18 mouse cellular contexts compared by ENCODE assay signal in the genomic region with DNA sequence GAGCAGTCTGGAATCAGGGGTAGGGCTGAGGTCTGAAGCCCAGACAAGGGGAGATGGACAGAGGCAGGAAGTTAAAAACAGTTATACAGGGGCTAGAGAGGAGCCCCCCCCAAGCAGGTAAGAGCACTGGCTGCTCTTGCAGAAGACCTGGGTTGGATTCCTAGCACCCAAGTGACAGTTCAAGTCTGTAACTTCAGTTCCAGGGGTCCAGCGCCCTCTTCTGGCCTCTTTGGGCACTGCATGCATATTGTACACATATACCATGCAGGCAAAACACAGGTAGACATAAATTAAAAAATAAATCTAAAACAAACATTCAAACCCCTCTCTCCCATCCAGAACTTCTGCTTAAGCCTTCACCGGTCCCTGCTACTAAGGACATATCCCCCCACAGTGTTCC. TPM values are rescaled to one million over a fixed set of nuclear protein-coding genes. Genes with fewer than 3 reads are reported as not detected.
DNase-seq lines count a peak whose midpoint lies in the region; ATAC-seq and TF ChIP-seq lines count a peak whose summit lies in the region.
"Had no signal": no experiment of that assay in that cellular context is flagged by ENCODE, and none has a peak within 500 bp of the region (broad histone marks: within the 10 kb centered on the region; RNA-seq: fewer than 3 reads in every experiment).

No protein-coding gene starts in this region.

- no peak overlapping the region for H3K4me2 ChIP-seq in kidney, embryonic 15.5 days
- H3K4me2 ChIP-seq: heart, embryonic 15.5 days; limb, embryonic 13.5 days; midbrain, embryonic 13.5 days had no signal

- H3K9ac ChIP-seq in kidney, embryonic 15.5 days = no peak overlapping the region
- H3K9ac ChIP-seq: heart, embryonic 15.5 days; limb, embryonic 13.5 days had no signal

- no peaks in the 10 kb centered on the region for H3K36me3 ChIP-seq in kidney, embryonic 15.5 days
- no peaks in the 10 kb centered on the region for H3K36me3 ChIP-seq in testis, adult 2 months (ENCODE audit: control insufficient read depth, insufficient read depth, low read length)
- H3K36me3 ChIP-seq: heart, embryonic 15.5 days; midbrain, embryonic 13.5 days had no signal

- H3K9me3 ChIP-seq in kidney, embryonic 15.5 days (replicated peaks) = peaks cover 4% of the 10 kb centered on the region; the same call in 1 of the 2 replicates
- H3K9me3 ChIP-seq: heart, embryonic 15.5 days had no signal

- DNase-seq in CD4-positive, CD25-positive, alpha-beta regulatory T cell, adult 2 months (ENCODE audit: low read depth, low spot score) = peak; percentile 45
- peak; percentile 52 for DNase-seq in kidney, postnatal 10 days
- DNase-seq in testis, postnatal 10 days (ENCODE audit: low spot score) = no peak
- DNase-seq in testis, postnatal 14 days (ENCODE audit: low spot score) = peak; percentile 65
- DNase-seq in urinary bladder, postnatal 25 days (ENCODE audit: low spot score) = no peak
- DNase-seq: cerebellum, adult 8-10 months; layer of hippocampus, postnatal 36 days; lung, postnatal 4 days; thymus, postnatal 4 days had no signal

- TF ChIP-seq CTCF in testis, adult 2 months (IDR thresholded peaks at IDR 0.05; ENCODE audit: control insufficient read depth, insufficient read depth, insufficient replicate concordance, low read depth, low read length) = peak; percentile 79; the same call in 1 of the 2 replicates

- no peak for TF ChIP-seq POLR2A in testis, adult 2 months (IDR thresholded peaks at IDR 0.05; ENCODE audit: control insufficient read depth, low read depth, low read length)

- no peak for ATAC-seq in CD4-positive, CD25-positive, alpha-beta regulatory T cell, adult 4 months
- no peak for ATAC-seq in kidney, embryonic 15.5 days (replicated peaks; ENCODE audit: low FRiP score)
- ATAC-seq: activated CD4-positive, CD25-positive, alpha-beta regulatory T cell, adult 4 months; forebrain, embryonic 16.5 days; hindbrain, embryonic 16.5 days had no signal

- no peak overlapping the region for H3K4me3 ChIP-seq in kidney, embryonic 15.5 days (replicated peaks)
- no peak overlapping the region for H3K4me3 ChIP-seq in testis, adult 2 months (ENCODE audit: control insufficient read depth, low read depth, low read length)
- H3K4me3 ChIP-seq: heart, embryonic 15.5 days; limb, embryonic 13.5 days; midbrain, embryonic 13.5 days had no signal

- H3K27me3 ChIP-seq in kidney, embryonic 15.5 days = no peaks in the 10 kb centered on the region
- no peaks in the 10 kb centered on the region for H3K27me3 ChIP-seq in testis, adult 2 months (ENCODE audit: control insufficient read depth, insufficient read depth, low read length)
- H3K27me3 ChIP-seq: heart, embryonic 15.5 days; limb, embryonic 13.5 days; midbrain, embryonic 13.5 days had no signal

- no peak overlapping the region for H3K27ac ChIP-seq in kidney, embryonic 15.5 days
- no peak overlapping the region for H3K27ac ChIP-seq in testis, adult 2 months (ENCODE audit: control insufficient read depth, insufficient read depth, low read depth, low read length)
- H3K27ac ChIP-seq: heart, embryonic 15.5 days; midbrain, embryonic 13.5 days had no signal

- WGBS in kidney, embryonic 15.5 days = 65% methylated on average over 2 of the region's 2 CpGs

- peaks cover 26% of the 10 kb centered on the region for H3K4me1 ChIP-seq in kidney, embryonic 15.5 days
- no peaks in the 10 kb centered on the region; the same call in 1 of the 2 replicates for H3K4me1 ChIP-seq in testis, adult 2 months (ENCODE audit: control insufficient read depth, insufficient read depth, low read length)

RNA-seq across cellular contexts. Expression of gene Ripor3, which starts 6.0 kb away (rescaled TPM):
- polyA plus RNA-seq in CD4-positive, CD25-positive, alpha-beta regulatory T cell, adult 4 months (2017; shearing (Covaris generic)) = under 1 TPM; 0.17 to 0.63 TPM
- 1.6 and 1.9 TPM in 2 replicates for polyA plus RNA-seq in kidney, embryonic 15.5 days (2015; fragmentation: Nextera tagmentation; extraction: Ambion mirVana)
- polyA plus RNA-seq in testis, adult 2 months (2012; rRNA removed) = 0.22 and 0.90 TPM in 2 replicates

Comparison
In these comparisons a context has a peak if more than half of its experiments do, and no peak if none do; other contexts are left out.
1. DNase-seq: peak in CD4-positive, CD25-positive, alpha-beta regulatory T cell, adult 2 months (single experiment), kidney, postnatal 10 days (single experiment) and testis, postnatal 14 days (single experiment); none in testis, postnatal 10 days (single experiment) and urinary bladder, postnatal 25 days (single experiment).